Mouse (Mus musculus) cortical plate, adult 2 months (tissue): Measurements from ENCODE around the gene Cryl1. TPM values are rescaled to one million over a fixed set of nuclear protein-coding genes. Genes with fewer than 3 reads are reported as not detected.

Experiments used
- H3K27ac ChIP-seq: fragments of 200-500 bp; 2 replicates; pipeline ENCODE4 v1.5.1; 2012; ENCODE audit warnings: low read length, control low read depth, inconsistent platforms; ENCODE audit not compliant: insufficient read depth
- H3K4me1 ChIP-seq: fragments of 200-500 bp; 2 replicates; pipeline ENCODE4 v1.6.1; 2011; ENCODE audit warnings: low read length; ENCODE audit not compliant: control insufficient read depth, insufficient read depth
- H3K4me3 ChIP-seq: fragments of 200-500 bp; 2 replicates; pipeline ENCODE4 v1.5.1; 2011; ENCODE audit warnings: mild to moderate bottlenecking, low read length, control low read depth; ENCODE audit not compliant: insufficient read depth
- CTCF ChIP-seq: fragments of 200-500 bp; IDR thresholded peaks from 2 replicates; pipeline ENCODE4 v1.5.1; 2011; ENCODE audit warnings: mild to moderate bottlenecking, control low read depth, low read length; ENCODE audit not compliant: insufficient read depth; ENCODE audit errors: extremely low read depth
- POLR2A ChIP-seq: fragments of 200-500 bp; IDR thresholded peaks from 2 replicates; pipeline ENCODE4 v1.6.1; 2011; ENCODE audit warnings: mild to moderate bottlenecking, low read length, control low read depth; ENCODE audit not compliant: insufficient read depth; ENCODE audit errors: extremely low read depth
- polyA plus RNA-seq: library from polyadenylated mRNA; depleted of rRNA; stranded (reverse); fragments of >200 nt; gene quantifications from 2 replicates; pipeline ENCODE4 v1.2.3, GENCODE M21; 2012; rRNA removed

The Cryl1 gene
- polyA plus RNA-seq: 34.1 and 39.7 TPM in 2 replicates

DNA sequence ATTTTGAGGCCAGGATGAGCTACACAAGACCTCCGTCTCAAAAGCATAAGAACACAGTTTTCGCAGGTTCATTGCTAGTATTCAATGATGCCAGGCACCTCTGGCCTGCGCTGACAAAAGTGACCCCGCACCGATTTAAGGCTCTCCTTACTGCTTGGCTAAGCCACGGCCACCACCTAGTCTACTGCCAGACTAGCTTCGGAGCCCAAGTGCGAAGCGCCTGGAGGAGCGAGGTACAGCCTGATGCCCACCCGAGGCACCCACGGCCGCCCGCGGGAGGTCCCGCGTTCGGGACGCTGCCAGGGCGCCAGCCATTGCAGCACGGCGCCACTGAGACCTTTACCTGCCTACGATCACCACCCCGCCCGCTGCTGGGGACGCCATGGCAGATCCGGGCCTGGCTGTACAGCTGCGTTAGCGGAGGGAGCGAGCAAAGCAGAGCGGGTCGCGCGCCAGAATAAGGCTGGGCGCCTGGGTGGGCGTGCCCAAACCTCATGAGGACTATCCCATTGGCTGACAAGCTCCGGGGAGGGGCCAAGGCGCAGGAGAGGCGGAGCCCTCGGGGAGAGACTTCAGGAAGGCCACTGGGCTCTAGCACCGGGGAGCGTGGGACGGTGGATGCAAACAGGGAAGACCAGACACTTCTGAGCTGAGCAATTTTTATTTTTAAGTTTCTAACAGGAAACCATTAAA, at the start of gene Cryl1:
Gene Cryl1 (minus strand): TSS at position 465 of the 693 bp plus-strand sequence.
- Histone ChIP-seq H3K4me1 (no peaks in the 10 kb centered on the region), H3K4me3 (peak within 1 kb of the TSS; percentile 72), H3K27ac (no peak within 1 kb of the TSS)
- TF ChIP-seq CTCF: no peak
- peak; percentile 80 for TF ChIP-seq POLR2A

DNA sequence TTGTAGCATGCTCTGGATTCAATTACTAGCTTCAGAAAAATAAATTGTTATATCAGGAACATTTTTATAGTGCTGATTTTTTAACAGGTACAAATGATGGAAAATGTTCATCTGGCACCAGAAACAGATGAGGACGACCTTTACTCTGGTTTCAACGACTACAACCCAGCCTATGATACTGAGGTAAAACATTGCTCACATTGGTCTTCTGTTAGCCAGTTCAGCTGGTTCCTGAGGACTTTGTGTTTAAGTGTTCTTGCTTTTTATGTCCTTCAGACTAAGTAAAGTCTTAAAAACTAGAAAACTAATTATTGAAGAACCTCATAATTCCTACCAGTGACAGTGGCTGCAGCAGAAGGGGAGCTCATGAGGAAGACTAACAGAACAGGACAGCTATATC, 32.1 kb upstream of the Cryl1 start:
- no peak for TF ChIP-seq POLR2A
- TF ChIP-seq CTCF: no peak
- Histone ChIP-seq H3K4me1 (peaks cover under 1% of the 10 kb centered on the region; the same call in 1 of the 2 replicates), H3K4me3 (no peak overlapping the region), H3K27ac (no peak overlapping the region)

GRCm38 (mm10) chr14:57424212-57424561, 25.9 kb upstream of the Cryl1 start:
- no peak for TF ChIP-seq CTCF
- no peak for TF ChIP-seq POLR2A
- Histone ChIP-seq H3K27ac (peak overlapping the region; percentile 29; the same call in 1 of the 2 replicates), H3K4me3 (peak overlapping the region; percentile 87), H3K4me1 (peaks cover 2% of the 10 kb centered on the region; the same call in 1 of the 2 replicates)

DNA sequence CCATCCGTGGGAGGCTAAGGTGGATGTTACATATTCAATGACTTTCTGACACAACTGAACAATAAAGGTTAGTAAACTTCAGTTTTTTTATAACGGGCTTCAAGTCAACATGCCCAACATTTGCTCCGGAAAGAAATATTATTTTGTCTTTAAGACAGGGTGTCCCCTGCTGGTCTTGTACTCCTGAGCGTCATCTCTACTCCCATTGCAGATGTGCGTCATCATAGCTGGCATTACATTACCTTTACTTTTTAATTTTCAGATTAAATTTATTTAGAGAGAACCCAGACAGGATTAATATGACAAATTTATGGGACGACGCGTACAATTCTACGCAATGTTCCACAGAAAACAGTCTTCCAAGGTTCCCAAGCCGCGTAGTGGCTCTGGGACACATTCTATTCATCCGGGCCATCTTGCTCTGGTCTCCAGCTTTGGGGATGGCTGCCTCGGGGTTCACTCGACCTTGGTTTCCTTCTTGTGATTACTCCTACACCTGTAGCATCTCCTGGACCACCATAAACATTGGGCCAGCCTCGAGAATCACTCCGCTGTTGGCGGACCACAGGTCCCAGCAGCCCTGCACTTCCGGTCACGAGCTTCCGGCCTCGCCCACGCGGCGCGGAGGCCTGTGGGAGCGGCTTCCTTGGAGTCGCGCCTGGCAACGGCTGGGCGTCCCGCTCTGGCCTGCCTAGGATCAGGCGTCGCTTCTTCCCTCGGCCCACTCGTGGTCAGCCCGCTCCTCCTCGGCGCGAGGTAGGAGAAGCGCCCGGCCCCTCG, 25.3 kb upstream of the Cryl1 start, which contains the start of gene Ift88:
Gene Ift88 (plus strand): TSS at position 631 of the 780 bp plus-strand sequence.
- Histone ChIP-seq H3K27ac (peak within 1 kb of the TSS; percentile 93), H3K4me1 (peaks cover 2% of the 10 kb centered on the region; the same call in 1 of the 2 replicates), H3K4me3 (peak within 1 kb of the TSS; percentile 87)
- TF ChIP-seq CTCF: no peak
- peak; percentile 89 for TF ChIP-seq POLR2A

DNA sequence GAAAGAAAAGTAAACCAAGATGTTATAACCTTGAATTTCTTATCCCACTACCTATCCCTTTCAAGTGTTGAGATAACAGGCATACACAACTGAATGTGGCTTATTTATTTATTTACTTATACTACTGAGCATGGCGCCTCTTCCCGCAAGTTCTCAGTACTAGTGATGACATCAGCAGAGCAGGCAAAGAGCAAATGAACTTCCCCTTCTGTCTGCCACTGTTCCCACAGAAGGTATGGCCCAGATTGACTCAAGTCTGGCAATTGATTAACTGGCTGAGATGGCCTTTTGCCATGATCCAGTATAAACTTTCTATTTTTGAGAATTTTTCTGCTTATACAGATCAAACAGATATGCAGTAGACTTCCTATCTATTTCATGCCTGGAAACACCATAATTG, 18.9 kb upstream of the Cryl1 start:
- H3K4me1 ChIP-seq: no peaks in the 10 kb centered on the region
- no peak overlapping the region for H3K27ac ChIP-seq
- H3K4me3 ChIP-seq: no peak overlapping the region
- TF ChIP-seq POLR2A (no peak), CTCF (no peak)

DNA sequence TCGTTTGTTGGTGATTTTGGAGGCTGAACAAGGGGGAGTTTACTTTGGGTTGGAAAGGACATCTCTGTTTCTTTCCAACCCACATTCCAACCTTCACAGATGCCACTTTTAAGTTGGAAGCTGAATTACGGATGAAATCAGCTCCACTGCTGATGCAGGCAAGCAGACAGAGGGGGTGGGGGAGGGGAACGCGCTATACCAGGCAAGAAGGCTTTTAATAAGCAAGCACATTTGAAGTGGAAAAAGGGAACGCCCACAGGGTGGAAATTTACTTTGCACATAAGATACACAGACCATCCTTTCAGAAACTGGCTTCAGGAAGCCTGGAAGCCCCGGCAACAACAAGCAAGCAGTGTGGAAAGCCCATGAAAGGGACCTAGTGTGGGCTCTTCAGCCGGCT, 13.8 kb upstream of the Cryl1 start:
- no peak overlapping the region for H3K4me3 ChIP-seq
- H3K4me1 ChIP-seq: peaks cover 3% of the 10 kb centered on the region; the same call in 1 of the 2 replicates
- H3K27ac ChIP-seq: no peak overlapping the region
- TF ChIP-seq CTCF: no peak
- TF ChIP-seq POLR2A: no peak

DNA sequence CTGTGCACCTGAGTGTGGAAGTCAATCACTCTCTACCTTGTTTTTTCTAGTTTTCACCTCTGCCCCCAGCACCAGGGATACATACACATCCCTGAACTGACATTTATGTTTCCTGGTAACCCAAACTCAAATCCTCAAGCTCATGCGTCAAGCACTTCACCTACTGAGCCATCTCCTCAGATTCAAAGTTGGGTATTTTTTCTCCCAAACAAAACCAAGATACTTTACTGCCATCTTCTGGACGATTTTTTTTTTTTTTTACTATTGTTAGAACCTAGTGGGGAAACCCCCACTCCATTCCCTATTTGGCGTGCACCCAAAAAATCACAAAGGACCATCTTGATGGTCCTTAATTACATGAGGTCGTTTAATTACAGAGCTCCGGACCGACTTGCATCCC, 10.8 kb upstream of the Cryl1 start:
- no peak overlapping the region for H3K27ac ChIP-seq
- H3K4me3 ChIP-seq: no peak overlapping the region
- peaks cover 3% of the 10 kb centered on the region; the same call in 1 of the 2 replicates for H3K4me1 ChIP-seq
- TF ChIP-seq POLR2A (no peak), CTCF (no peak)

DNA sequence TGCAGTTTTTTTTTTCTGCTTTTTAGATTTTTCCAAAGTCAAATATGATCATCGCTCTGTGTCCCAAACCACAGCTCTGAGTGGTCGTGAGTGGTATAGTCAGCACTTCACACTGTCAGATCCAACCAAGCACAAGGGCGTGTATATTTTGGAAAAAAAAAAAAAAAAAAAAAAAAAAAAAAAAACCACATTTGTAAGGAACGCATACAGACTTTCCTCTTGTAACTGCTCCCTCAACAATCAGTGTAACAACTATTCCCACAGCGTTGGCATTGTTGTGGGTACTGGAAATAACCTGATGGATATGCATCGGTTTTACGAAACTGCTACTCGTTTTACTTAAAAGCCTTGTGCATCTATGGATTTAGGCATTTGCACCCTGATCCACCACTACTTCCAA, 9.8 kb upstream of the Cryl1 start:
- TF ChIP-seq POLR2A: no peak
- TF ChIP-seq CTCF: no peak
- H3K27ac ChIP-seq: no peak overlapping the region
- no peak overlapping the region for H3K4me3 ChIP-seq
- peaks cover 3% of the 10 kb centered on the region; the same call in 1 of the 2 replicates for H3K4me1 ChIP-seq

- Histone ChIP-seq H3K4me3 (no peak overlapping the region), H3K27ac (no peak overlapping the region), H3K4me1 (peaks cover 3% of the 10 kb centered on the region; the same call in 1 of the 2 replicates)
- TF ChIP-seq CTCF: peak; percentile 24; the same call in 1 of the 2 replicates
- TF ChIP-seq POLR2A: no peak
These were observed 9.0 kb upstream of the Cryl1 start for GRCm38 (mm10) chr14:57407039-57407987.
